Mouse (Mus musculus): ENCODE results near the gene Pdcd1. TPM values are rescaled to one million over a fixed set of nuclear protein-coding genes. Genes with fewer than 3 reads are reported as not detected.
"Not testable (repeated sequence)": the region's sequence is repeated elsewhere in the genome, so short reads cannot be mapped to it uniquely, and the experiment has no call there.

The Pdcd1 gene
- polyA plus RNA-seq, 1 experiment: 2.4 TPM

GRCm38 (mm10) chr1:94001023-94001422, 51.3 kb downstream of the Pdcd1 start:
- H3K4me3 ChIP-seq (ENCODE audit: extremely low read depth, insufficient read depth, insufficient read length): no peak overlapping the region
- H3K36me3 ChIP-seq (ENCODE audit: control insufficient read depth, insufficient read depth, low read length): no peaks in the 10 kb centered on the region
- no peak overlapping the region for H3K27ac ChIP-seq (ENCODE audit: insufficient read depth, low read length)
- WGBS: 91% methylated on average over 2 of the region's 2 CpGs
- TF ChIP-seq POLR2A (IDR thresholded peaks at IDR 0.05; ENCODE audit: low read depth, low read length): no peak
- TF ChIP-seq CTCF (IDR thresholded peaks at IDR 0.05; ENCODE audit: extremely low read depth, insufficient read depth, insufficient read length, insufficient replicate concordance): no peak
- no peaks in the 10 kb centered on the region for H3K27me3 ChIP-seq (ENCODE audit: control insufficient read depth, insufficient read depth, low read length)
- no peak for DNase-seq (ENCODE audit: low read depth in 1 of 2, low spot score in 2 of 2)
- H3K4me1 ChIP-seq (ENCODE audit: control insufficient read depth, insufficient read depth, insufficient read length): no peaks in the 10 kb centered on the region

GRCm38 (mm10) chr1:93991491-93991890, 60.9 kb downstream of the Pdcd1 start:
- H3K27me3 ChIP-seq (ENCODE audit: control insufficient read depth, insufficient read depth, low read length); H3K27ac ChIP-seq (ENCODE audit: insufficient read depth, low read length); H3K36me3 ChIP-seq (ENCODE audit: control insufficient read depth, insufficient read depth, low read length); DNase-seq (ENCODE audit: low read depth in 1 of 2, low spot score in 2 of 2); H3K4me1 ChIP-seq (ENCODE audit: control insufficient read depth, insufficient read depth, insufficient read length); H3K4me3 ChIP-seq (ENCODE audit: extremely low read depth, insufficient read depth, insufficient read length): not testable (repeated sequence)
- 81% methylated on average over 3 of the region's 3 CpGs for WGBS

- not testable (repeated sequence) for H3K36me3 ChIP-seq (ENCODE audit: control insufficient read depth, insufficient read depth, low read length); H3K27me3 ChIP-seq (ENCODE audit: control insufficient read depth, insufficient read depth, low read length); H3K4me3 ChIP-seq (ENCODE audit: extremely low read depth, insufficient read depth, insufficient read length); DNase-seq (ENCODE audit: low read depth in 1 of 2, low spot score in 2 of 2); H3K27ac ChIP-seq (ENCODE audit: insufficient read depth, low read length); H3K4me1 ChIP-seq (ENCODE audit: control insufficient read depth, insufficient read depth, insufficient read length)
- 21% methylated on average over 2 of the region's 2 CpGs for WGBS
These were observed 61.3 kb downstream of the Pdcd1 start for GRCm38 (mm10) chr1:93991068-93991467.

- not testable (repeated sequence) for H3K4me1 ChIP-seq (ENCODE audit: control insufficient read depth, insufficient read depth, insufficient read length); H3K27me3 ChIP-seq (ENCODE audit: control insufficient read depth, insufficient read depth, low read length); H3K27ac ChIP-seq (ENCODE audit: insufficient read depth, low read length); DNase-seq (ENCODE audit: low read depth in 1 of 2, low spot score in 2 of 2); H3K36me3 ChIP-seq (ENCODE audit: control insufficient read depth, insufficient read depth, low read length); H3K4me3 ChIP-seq (ENCODE audit: extremely low read depth, insufficient read depth, insufficient read length)
- 95% methylated on average over 8 of the region's 8 CpGs for WGBS
These were observed 62.1 kb downstream of the Pdcd1 start, which contains the start of gene Gal3st2c for GRCm38 (mm10) chr1:93990209-93990608. Gene Gal3st2c (plus strand): TSS chr1:93990509.

- Histone ChIP-seq H3K27me3 (ENCODE audit: control insufficient read depth, insufficient read depth, low read length) (no peaks in the 10 kb centered on the region), H3K27ac (ENCODE audit: insufficient read depth, low read length) (no peak overlapping the region), H3K4me3 (ENCODE audit: extremely low read depth, insufficient read depth, insufficient read length) (no peak overlapping the region), H3K4me1 (ENCODE audit: control insufficient read depth, insufficient read depth, insufficient read length) (no peaks in the 10 kb centered on the region), H3K36me3 (ENCODE audit: control insufficient read depth, insufficient read depth, low read length) (no peaks in the 10 kb centered on the region)
- WGBS: 67% methylated on average over 3 of the region's 3 CpGs
- no peak for DNase-seq (ENCODE audit: low read depth in 1 of 2, low spot score in 2 of 2)
- TF ChIP-seq POLR2A (IDR thresholded peaks at IDR 0.05; ENCODE audit: low read depth, low read length): no peak
- TF ChIP-seq CTCF (IDR thresholded peaks at IDR 0.05; ENCODE audit: extremely low read depth, insufficient read depth, insufficient read length, insufficient replicate concordance): no peak
These were observed 63.6 kb downstream of the Pdcd1 start for GRCm38 (mm10) chr1:93988786-93989185.

Other genes starting within 250 kb of the Pdcd1 start
- 7.1 and 7.6 TPM in 2 replicates for gene Ing5, start 248.6 kb downstream of the Pdcd1 start, polyA plus RNA-seq (2012; rRNA removed)
- gene D2hgdh, start 227.6 kb downstream of the Pdcd1 start, polyA plus RNA-seq (2012; rRNA removed): 17.0 and 20.3 TPM in 2 replicates
- gene Gal3st2, start 191.2 kb downstream of the Pdcd1 start, polyA plus RNA-seq (2012; rRNA removed): 0.94 and 3.8 TPM in 2 replicates
- gene Gal3st2b, start 134.2 kb downstream of the Pdcd1 start, polyA plus RNA-seq (2012; rRNA removed): 3.5 and 3.7 TPM in 2 replicates
- gene Gal3st2c, start 62.0 kb downstream of the Pdcd1 start, polyA plus RNA-seq (2012; rRNA removed): 0.04 and 0.05 TPM in 2 replicates
- not detected in 2 replicates for gene Neu4, start 32.1 kb downstream of the Pdcd1 start, polyA plus RNA-seq (2012; rRNA removed)